Mouse (Mus musculus) left cerebral cortex, adult 11 months (tissue): ENCODE data around the gene Ubb.

Experiments used
- DNase-seq: peaks from one replicate; pipeline ENCODE4 v3.0.0; 2022; ENCODE audit warnings: low spot score

The Ubb gene

DNA sequence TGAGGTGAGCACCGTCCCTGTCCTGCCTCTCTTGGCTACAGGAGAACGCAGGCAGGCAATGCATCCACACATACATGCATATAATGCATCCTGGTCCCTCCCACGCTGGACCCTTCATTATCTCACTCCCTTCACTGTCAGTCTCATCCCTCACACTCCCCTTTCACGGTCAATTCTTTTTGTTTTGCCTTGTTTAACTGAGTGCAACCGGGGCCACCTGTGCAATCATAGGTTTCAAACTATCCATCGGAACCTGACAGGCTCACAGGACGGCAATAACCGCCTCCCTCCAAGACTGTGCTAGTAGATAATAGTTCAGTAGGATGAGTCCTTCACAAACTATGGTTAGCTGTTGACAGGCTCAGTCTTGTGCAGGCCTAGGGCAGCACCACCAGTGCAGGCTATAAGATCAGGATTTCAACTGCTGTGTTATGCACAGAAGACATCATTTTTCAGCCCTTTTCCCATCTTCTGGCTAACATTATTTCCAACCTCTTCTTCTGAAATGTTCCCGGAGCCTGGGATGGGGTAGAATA lies 33.8 kb downstream of the Ubb start:
- no peak for DNase-seq

GRCm38 (mm10) chr11:62587034-62587433 lies 36.1 kb downstream of the Ubb start:
- DNase-seq: no peak

DNA sequence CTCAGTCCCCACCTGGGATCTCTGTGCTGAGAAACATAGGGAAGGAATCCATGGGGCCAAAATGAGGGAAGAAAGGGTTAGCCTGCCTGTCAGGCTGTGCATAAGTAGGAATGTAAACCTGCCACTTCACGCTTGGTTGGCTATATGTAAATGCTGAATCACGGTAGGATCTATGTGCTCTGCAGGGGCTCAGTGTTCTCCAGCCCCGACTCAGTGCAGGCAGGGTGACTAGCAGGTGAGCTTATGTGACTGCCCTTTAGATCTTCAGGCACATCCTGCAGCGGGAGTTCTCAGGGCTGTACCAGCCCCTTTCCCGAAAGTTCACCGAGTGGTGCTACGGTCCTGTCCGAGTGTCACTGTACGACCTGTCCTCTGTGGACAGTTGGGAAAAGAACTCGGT lies 38.4 kb downstream of the Ubb start:
- DNase-seq: no peak

DNA sequence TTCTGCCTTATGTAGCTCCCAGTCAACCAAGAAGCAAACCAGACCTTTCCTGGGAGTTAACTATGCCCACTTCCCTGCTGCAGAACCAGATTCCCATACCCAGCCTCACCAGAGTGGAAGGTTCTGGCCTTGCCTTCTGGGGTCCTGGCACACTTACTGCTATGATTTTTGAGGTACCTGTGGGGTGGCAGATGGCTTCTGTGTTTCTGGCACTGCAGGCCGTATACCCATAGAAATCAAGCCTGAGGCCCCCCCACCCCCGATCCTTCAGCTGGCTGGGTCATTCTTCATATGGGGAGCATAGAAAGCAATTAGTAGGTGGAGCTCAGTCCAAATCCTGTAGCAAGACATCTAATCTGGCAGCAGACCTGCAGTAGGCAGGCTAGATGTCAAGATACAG lies 40.1 kb downstream of the Ubb start:
- no peak for DNase-seq

DNA sequence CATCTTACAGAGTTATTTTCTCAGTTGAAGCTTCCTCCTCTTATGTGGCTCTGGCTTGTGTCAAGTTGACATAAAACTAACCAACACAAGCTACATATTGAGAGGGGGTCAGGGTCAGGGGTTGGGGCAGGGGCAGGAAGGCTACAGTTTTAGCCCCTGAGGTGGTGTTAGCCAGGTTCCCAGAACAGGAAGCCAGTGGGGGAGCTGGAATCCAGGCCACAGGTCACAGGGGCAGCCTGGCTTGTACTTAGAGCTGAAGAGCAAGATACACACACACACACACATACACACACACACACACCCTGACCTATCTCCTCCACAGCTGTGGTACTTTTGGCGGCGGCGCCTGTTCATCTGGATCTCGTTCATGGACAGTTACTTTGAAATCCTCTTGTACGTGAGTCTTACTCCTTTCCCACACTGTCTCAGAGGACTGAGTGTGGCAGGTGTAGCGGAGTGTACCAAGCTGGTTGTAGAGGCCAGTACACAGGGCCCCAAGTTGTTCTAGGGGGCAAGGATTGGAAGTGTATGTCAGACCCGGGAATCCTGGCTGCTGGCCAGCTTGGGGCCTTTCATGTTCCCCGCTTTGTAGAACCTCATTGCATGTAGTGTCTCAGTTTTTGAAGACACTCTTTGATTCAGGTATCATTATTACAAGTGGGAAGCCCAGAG lies 41.1 kb downstream of the Ubb start:
- DNase-seq: no peak

DNA sequence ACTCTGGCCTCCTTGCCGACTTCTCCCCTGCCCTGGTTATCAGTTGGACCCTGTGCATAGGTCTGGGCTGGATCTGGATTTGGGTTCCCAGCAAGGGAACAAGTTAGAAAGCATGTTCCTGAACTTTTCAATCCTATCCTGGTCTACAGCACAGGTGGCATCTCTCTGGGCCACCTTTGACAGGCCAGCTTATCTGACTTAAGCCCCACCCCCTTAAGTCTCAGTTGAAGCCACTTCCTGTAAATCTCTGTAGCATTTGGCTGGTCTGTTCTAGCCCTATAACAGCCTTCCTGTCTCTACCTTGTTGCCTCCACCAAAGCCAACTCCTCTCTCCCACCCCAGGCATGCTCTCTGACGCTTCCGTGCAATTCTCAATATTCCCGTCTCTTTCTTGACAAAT lies 47.6 kb downstream of the Ubb start:
- DNase-seq: no peak

DNA sequence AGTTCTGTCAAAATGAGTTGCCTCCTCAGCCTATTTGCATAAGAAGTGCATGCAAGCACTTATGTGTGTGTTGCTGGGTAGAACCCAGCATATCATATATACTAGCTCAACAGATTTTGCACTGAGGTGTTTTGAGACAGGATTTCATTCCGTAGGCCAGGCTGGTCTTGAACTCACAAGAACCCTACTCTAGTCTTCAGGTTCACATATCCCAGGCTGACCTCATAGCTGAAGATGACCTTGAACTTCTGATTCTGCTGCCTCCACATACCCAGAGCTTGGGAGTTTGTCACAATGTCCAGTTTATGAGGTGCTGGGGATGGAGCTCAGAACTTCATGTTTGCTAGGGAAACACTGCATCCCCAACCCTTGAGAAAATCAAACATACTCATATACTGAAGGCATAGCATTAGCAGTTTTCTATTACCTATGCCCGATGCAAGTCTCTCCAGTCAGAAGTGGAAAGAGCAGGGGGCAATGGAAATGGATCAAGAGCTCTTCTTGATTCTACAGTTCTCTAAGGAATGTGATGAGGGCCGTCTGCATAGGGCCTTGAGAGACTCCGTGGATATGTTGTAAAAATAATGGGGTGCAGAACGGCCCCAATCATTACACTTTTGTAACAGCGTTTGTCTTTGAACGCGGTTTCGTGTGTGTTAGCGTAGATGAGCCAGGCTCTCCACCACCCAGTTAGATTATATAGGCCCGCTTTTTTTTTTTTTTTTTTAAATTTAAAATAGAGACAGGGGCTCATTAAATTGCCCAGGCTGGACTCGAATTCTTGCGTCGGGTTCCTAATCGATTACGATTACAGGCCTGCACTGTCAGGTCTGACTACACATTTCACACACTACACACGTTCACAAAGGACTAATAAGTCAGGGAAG lies 51.0 kb downstream of the Ubb start:
- DNase-seq: no peak
